Mouse (Mus musculus) ovary, adult 18-20 months (tissue): ENCODE data around the gene Cerkl.

Experiments used
- DNase-seq: peaks from one replicate; pipeline ENCODE4 v3.0.0; 2022; ENCODE audit warnings: low spot score, mixed read lengths

Cerkl gene

DNA sequence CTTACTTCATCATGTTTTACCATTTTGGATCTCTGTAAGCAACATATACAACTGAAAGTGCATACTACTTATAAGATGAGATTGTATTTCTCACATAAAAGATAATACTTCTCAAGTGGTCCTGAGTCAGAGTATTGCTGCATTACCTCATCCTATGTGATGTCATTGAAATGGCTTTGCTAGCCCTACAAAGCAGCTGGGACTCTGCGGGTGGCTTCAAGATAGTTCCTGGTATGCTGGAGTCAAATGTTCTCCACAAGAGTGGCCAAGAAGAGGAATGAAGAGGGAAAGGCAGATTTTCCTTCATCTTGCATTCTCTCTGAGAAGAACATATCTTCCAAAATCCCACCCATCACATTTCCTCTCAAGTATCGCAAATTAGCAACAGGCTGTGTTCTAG is 13.2 kb downstream of the Cerkl start:
- DNase-seq, result no peak

DNA sequence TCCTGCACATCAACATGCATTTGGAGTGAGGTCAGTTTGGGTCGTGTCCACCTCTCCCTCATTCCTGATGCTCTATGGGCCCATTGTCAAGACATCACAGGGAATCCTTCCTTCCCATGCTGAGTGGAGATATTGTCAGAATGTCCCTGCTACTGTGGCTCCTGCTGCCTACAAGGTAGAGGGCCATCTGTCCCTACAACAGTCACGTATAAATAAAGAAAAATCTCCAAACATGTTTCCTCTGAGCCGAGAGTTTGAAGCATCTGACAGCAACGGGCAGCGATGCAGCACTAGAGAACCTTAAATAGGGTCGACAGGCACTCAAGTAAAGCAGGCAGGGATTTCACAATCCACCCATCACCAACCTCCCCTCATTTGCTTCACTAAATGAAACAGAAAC is 13.7 kb downstream of the Cerkl start:
- no peak for DNase-seq

DNA sequence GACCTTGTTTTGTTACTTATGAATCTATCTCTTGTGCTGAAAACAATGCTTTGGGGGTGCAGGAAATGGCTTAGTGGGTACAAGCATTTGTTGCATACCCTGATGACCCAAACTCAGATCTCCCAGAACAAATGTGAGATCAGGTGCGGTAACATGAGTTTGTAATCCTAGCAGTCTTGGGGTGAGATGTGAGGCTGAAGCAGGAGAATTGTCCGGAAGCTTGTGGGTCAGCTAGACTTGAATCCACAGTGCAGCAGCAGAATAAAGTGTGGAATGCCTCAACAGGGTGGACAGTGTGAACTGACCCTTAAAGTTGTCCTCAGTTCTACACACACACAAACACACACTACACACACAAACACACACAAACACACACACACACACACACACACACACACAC is 14.4 kb downstream of the Cerkl start:
- DNase-seq, result no peak

DNA sequence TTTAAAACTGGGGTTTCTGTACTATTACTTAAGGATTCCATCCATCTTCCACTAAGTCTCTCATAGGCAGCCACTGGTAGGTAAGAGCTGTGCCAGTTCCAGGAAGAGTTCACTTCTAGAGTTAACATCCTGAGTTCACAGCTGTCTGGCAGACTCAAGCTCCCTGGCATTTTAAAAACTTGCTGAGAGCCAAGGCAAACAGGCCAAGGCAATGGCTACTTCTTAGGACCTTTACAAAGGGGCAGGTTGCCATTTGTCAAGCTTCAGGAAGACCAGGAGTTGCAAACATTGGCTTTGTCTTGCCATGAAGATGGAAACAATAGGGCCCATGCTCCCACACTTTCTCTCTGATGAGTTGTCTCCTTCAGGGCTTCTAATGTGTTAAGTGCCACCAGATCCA is 26.5 kb downstream of the Cerkl start:
- no peak for DNase-seq

DNA sequence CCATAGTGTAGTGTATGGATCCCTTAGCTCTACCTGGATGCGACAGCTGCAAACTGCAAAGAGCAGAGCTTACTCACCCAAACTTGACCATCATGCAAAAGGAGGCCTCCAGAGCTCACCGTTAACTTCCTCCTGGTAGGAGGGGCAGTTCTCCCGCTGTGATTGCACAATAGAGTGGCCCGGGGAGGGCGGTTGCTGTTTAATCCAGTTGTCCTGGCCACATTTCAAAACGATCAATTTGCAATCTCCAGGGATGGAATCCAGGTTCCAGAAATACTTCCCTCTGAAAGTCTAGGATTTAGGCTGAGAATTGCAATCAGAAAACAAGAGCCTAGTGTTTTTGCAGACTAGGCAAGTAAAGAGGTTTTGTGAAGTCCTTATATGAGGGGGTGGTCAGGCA is 26.9 kb downstream of the Cerkl start:
- DNase-seq, result no peak

GRCm38 (mm10) chr2:79429108-79429507 is 27.5 kb downstream of the Cerkl start:
- DNase-seq, result no peak

DNA sequence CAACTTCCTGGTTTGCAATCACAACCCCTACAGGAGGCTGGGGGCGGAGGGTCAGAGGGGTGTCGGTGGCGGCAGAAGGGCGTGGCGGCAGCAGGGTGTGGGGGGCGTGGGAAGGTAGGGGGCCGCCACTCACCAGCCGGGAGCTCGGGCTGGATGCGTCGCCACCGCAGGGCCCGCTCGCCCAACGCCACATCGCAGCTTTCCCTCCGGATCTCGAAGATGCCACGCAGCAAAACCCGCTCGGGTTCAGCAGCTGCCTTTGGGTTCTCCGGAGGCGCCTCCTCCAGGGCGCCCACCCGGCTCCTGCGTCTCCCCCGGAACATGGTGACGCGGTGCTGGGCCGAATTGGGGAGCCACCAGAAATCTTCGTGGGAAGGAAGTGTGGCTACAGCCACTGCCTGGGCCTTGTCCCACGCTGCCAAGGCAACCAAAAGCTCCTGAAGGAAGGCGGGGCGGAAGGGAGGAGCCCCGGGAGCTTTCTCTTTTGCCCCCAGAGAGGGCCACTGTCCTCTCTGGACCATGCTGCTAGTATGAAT is 27.9 kb downstream of the Cerkl start:
- DNase-seq, result no peak

DNA sequence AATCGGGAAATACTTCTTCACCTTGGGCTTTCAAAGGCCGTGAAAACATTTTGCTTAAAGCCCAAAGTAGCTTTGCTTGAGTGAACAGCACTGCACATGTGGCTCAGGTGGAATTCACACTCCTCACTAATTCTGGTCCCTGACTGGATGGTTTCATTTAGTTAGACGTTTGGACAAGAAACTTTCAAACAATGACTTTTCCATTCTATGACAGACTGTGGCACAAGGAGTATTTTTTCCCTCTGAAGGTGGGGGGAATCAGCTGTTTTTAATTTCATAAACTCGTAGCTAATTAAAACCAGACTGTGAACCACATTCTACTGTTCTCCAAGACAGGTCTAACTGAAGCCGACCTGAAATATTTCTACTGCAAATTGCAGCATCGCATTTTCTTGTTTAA is 28.6 kb downstream of the Cerkl start:
- no peak for DNase-seq

DNA sequence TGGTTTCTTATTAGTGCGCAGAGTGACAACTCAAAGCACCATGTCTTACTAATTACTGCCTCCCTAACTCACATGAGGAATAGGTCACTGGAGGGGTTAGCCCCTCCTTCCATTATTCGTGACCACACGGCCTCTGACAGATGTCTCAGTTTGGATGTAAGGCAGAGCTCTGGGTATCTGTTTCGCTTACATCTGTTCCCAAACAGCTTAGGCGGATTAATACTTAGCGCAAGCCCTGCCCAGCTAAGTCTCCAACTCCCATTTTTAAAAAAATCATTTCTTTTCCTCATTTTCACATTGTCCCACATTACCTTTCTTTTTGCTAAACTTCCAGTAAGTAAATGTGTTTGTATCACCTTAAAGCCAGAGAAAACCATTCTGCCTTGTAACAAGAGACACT is 34.9 kb downstream of the Cerkl start:
- DNase-seq, result no peak

- DNase-seq, result no peak
Observed at GRCm38 (mm10) chr2:79414505-79414904, 42.1 kb downstream of the Cerkl start.

DNA sequence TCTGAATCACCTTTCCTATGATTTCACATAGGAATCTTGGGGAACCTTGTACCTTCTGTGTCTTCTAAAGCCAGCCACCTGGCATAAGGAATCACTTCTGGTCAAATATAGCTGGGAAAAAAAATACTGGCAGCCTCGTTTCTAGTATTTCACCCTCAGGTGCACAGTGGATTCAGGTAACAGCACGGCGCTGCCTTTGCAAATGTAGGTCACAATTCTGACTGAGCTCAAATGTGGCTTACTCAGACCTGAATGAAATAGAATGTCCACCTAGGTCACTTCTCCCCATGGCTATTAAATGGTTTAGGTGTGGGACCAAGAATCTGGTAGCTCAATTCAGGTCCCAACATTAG is 45.7 kb downstream of the Cerkl start:
- DNase-seq, result no peak

GRCm38 (mm10) chr2:79410247-79410902 is 46.2 kb downstream of the Cerkl start:
- no peak for DNase-seq

DNA sequence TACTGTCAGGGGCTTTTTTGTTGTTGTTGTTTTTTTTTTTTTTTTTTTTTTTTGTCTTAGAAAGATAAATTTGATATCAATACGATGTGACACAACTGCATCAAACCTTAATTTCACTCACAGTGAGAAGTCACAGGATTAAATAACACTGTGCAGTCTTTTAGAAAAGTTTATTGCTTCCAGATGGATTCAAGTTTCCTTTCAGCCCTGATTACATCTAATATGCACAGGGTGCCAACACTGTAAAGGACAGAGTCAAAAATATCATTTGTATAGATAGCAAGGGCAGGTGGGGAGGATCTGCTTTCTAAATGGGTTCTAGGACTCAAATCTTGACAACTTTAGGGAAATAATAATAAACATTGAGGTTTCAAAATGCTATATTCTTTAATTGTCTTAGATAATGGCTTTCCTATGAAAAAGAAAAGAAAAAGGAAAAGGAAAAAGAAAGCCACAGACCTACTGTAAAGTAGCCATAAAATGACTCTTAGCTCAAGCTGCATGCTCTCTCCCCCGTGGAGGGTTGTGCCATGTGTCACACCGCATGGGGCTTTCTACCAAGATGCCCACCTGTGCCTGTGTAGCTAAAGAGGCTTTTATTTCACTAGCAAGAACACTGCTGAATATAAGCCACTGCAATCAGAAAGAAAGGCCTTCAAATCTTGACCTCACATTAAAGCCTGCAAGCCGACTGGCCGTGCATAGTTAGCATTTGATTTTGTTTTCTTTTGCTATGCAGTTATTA is 50.8 kb downstream of the Cerkl start:
- no peak for DNase-seq

GRCm38 (mm10) chr2:79400045-79400444 is 56.5 kb downstream of the Cerkl start:
- DNase-seq, result no peak

DNA sequence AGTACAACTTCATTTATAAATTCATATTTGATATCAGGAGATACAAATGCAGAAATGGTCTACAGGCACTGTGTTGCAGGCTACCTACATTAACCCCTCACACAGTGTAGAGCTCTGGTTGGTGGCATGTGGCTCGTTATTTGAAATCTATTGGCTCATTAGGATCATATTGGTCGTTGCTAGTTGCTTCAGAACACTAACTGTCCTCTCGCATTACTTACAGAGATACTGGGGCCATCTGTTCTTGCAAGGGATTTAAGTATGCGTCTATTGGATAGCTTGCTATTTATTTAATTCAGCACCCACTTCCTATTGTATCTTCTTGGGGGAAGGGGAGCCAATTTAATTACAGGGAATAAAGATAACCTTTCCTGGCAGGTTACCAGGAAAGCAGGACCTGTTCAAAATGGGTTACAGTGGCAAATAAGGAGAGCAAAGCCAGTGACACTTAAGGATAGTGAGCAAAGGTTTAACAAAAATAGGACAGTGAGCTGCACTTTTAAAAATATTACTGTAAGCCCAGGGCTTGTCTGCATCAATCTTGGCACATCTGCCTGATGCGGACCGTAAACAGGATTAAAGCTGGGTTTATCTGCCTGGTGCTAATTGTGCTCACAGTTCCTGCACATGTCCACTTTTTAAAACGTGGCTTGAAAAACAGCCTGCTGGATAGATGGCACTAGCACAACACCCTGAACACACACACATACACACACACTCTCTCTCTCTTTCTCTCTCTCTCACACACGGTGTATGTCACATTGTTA is 57.2 kb downstream of the Cerkl start:
- no peak for DNase-seq

DNA sequence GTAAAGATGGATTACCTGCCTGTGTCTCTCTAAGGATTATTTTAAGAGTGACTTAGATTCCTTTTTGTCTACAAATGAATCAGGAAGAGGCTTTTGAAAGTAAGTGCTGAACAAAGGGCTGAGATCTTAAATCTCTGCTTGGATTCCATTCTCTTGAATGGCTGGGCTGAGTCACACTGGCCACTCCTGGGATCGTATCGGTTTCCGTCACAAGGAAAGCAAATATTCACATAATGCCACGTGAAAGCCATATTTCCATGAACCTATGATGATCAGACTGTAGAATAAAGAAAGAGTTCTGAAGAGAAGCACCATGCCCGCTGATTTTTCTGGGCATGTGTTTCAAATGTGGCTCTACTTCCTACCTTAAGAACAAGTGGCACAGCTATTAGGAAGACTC is 57.8 kb downstream of the Cerkl start:
- no peak for DNase-seq

GRCm38 (mm10) chr2:79398343-79398742 is 58.2 kb downstream of the Cerkl start:
- no peak for DNase-seq

DNA sequence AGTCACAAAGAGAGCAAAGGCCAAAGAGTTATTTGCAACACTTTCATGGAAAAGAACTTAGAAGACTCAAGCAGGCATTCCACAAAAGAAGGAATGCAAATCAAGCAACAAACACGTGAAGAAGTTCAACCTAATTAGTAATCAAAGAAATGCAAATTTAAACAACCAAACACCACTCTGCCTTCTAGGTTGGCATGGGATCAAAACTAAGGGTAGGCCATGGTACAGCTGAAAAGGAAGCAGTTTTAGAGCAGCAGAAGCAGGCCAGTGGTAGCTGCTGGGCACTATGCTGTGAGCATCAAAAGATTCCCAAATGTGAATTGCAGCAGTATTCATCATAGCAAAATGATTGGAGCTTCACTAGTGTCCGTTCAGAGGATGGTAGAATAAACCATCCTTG is 59.5 kb downstream of the Cerkl start:
- no peak for DNase-seq

- no peak for DNase-seq
Observed at GRCm38 (mm10) chr2:79379087-79380041, 77.2 kb downstream of the Cerkl start.

DNA sequence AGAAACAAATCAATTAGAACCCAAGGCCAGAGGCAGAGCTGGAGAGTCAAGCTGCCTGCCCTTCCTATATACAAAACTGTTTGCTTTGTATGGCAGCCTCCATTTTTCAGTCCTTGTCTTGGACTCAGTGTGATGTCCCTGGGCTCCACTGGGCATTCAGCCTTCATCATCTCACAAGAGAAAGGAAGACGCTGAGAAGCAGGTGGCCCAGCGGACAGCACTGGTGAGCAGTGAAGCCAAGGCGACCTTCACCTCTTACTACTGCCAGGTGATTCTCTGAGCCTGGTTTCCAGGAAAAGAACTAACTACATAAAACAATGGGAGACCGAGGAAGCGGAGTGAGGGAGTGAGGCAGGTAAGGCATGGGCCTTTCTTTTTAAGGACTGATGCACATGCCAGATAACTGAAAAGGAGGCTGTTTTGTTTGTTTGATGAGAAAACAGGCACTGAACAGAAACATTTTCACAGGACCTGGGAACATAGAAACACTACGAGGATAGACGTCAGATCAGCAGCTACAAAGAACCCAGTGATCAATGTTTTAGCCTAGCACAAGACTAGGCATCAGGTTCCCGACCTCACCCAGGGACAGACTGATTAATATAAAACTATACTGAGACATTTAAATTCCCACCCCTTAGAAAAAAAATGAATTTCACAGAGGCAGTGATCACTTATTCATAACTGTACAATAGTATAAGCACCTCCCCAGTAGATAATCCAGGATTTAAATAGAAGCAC is 78.1 kb downstream of the Cerkl start:
- no peak for DNase-seq
